Comparison of ENCODE assay signal across 9 mouse cellular contexts in genomic region chr7:79591812-79592731, GRCm38 (mm10). TPM values are rescaled to one million over a fixed set of nuclear protein-coding genes. Genes with fewer than 3 reads are reported as not detected.
A peak's percentile ranks its signal among the peaks of the same experiment; 100 is the strongest.
DNase-seq lines count a peak whose midpoint lies in the region; ATAC-seq lines count a peak whose summit lies in the region.
"Had no signal": no experiment of that assay in that cellular context is flagged by ENCODE, and none has a peak within 500 bp of the region (broad histone marks: within the 10 kb centered on the region; RNA-seq: fewer than 3 reads in every experiment).

No protein-coding gene starts in this region.

- no peaks in the 10 kb centered on the region for H3K9me3 ChIP-seq in heart, embryonic 15.5 days (replicated peaks)
- H3K9me3 ChIP-seq in stomach, embryonic 16.5 days (replicated peaks; ENCODE audit: control insufficient read depth, low read length): peaks cover 5% of the 10 kb centered on the region; the same call in 1 of the 2 replicates

- H3K4me3 ChIP-seq in heart, embryonic 15.5 days: peak overlapping the region; percentile 41
- H3K4me3 ChIP-seq in stomach, embryonic 16.5 days (replicated peaks; ENCODE audit: low read length): peak overlapping the region; percentile 46

- H3K4me2 ChIP-seq in heart, embryonic 15.5 days: peak overlapping the region; percentile 66
- peak overlapping the region; percentile 64 for H3K4me2 ChIP-seq in stomach, embryonic 16.5 days (ENCODE audit: low read depth, low read length)

- DNase-seq in heart, postnatal 36 days: no peak
- DNase-seq in cerebellum, adult 9-11 months: peak; percentile 19
- DNase-seq in frontal cortex, postnatal 36 days (ENCODE audit: low spot score in 2 of 2): peak; percentile 81 to 86
- peak; percentile 79 to 84 for DNase-seq in layer of hippocampus, postnatal 14 days (ENCODE audit: low spot score in 2 of 2)
- DNase-seq in mesoderm, embryonic 11.5 days (ENCODE audit: low read depth, low spot score): peak; percentile 47
- no peak for DNase-seq in spleen, adult 12 weeks (ENCODE audit: low spot score)

- no peaks in the 10 kb centered on the region for H3K36me3 ChIP-seq in heart, embryonic 15.5 days
- H3K36me3 ChIP-seq in stomach, embryonic 16.5 days (ENCODE audit: control insufficient read depth, insufficient read depth, low read length): no peaks in the 10 kb centered on the region

- intact Hi-C loops in heart, postnatal 36 days (cut with DNase I): no loop called here

- peaks cover 90% of the 10 kb centered on the region for H3K27me3 ChIP-seq in heart, embryonic 15.5 days
- peaks cover 70% of the 10 kb centered on the region for H3K27me3 ChIP-seq in stomach, embryonic 16.5 days (ENCODE audit: control insufficient read depth, insufficient read depth, low read length)

- 1% methylated on average over 42 of the region's 42 CpGs for whole genome bisulfite sequencing in heart, embryonic 15.5 days
- WGBS in stomach, embryonic 16.5 days: 2% methylated on average over 42 of the region's 42 CpGs

- H3K4me1 ChIP-seq in heart, embryonic 15.5 days (replicated peaks): peaks cover 12% of the 10 kb centered on the region
- 0 out of 2 replicates have a peak, but pooled peaks cover 12% of the 10 kb centered on the region for H3K4me1 ChIP-seq in stomach, embryonic 16.5 days (ENCODE audit: control insufficient read depth, insufficient read depth, low read length)

- H3K27ac ChIP-seq in heart, embryonic 15.5 days: no peak overlapping the region
- no peak overlapping the region for H3K27ac ChIP-seq in stomach, embryonic 16.5 days (ENCODE audit: low read length)
- H3K27ac ChIP-seq: macrophage had no signal

- no peak for ATAC-seq in heart, embryonic 15.5 days (replicated peaks; ENCODE audit: insufficient number of reproducible peaks, insufficient read depth, low FRiP score, low read depth)
- no peak for ATAC-seq in stomach, embryonic 16.5 days (ENCODE audit: insufficient read depth, low FRiP score)

- no peak overlapping the region for H3K9ac ChIP-seq in heart, embryonic 15.5 days
- H3K9ac ChIP-seq in stomach, embryonic 16.5 days (ENCODE audit: low read length): no peak overlapping the region

RNA-seq across cellular contexts. Expression of gene Rhcg, which starts 25.4 kb away (rescaled TPM):
- 0.10 TPM in 1 of 2 replicates, not detected in the other for polyA plus RNA-seq in heart, embryonic 15.5 days (2015; fragmentation: Nextera tagmentation; extraction: Ambion mirVana)
- total RNA-seq in heart, postnatal 36 days (2021): not detected
- 1 to 10 TPM; 1.1 to 2.2 TPM for total RNA-seq in layer of hippocampus, postnatal 14 days (2021)
- polyA plus RNA-seq in stomach, embryonic 16.5 days (2015; fragmentation: Nextera tagmentation; extraction: Ambion mirVana): 0.35 TPM in 1 of 2 replicates, not detected in the other
- polyA plus RNA-seq: macrophage had no signal

Comparison
In these comparisons a context has a peak if more than half of its experiments do, and no peak if none do; other contexts are left out.
1. DNase-seq: peak in cerebellum, adult 9-11 months (single experiment), frontal cortex, postnatal 36 days (2 of 2), layer of hippocampus, postnatal 14 days (2 of 2) and mesoderm, embryonic 11.5 days (single experiment); none in heart, postnatal 36 days (0 of 2) and spleen, adult 12 weeks (single experiment).